Mouse (Mus musculus) gonadal fat pad, adult 2 months (tissue): ENCODE data around the gene Copg2. TPM values are rescaled to one million over a fixed set of nuclear protein-coding genes. Genes with fewer than 3 reads are reported as not detected.
"Not testable (repeated sequence)": the region's sequence is repeated elsewhere in the genome, so short reads cannot be mapped to it uniquely, and the experiment has no call there.

Experiments used
- DNase-seq: peaks from one replicate; pipeline ENCODE4 v3.0.0-alpha.2; 2012; ENCODE audit warnings: low read depth
- polyA plus RNA-seq: library from polyadenylated mRNA; depleted of rRNA; stranded (reverse); fragments of >200 nt; gene quantifications from 2 replicates; pipeline ENCODE4 v1.2.3, GENCODE M21; 2012

Copg2 gene
- polyA plus RNA-seq, 1 experiment, result 26.8 TPM

DNA sequence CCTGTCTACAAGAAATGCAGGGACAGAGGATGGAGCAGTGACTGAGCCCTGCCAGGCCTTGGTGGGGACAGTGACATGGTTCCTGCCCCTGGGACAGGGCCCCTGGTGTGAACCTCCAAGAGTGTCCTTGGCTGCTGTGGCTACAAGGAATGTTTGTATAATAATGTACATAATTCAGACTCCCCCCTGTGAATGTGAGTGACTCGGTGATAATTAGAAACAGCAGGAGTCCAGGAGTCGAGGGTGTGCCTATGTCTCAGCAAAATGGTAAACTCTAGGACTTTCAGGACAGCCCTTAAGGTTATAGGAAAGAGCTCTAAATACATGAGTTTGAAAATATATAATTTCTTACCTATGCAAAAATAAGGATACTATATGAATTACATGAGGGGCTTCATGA lies 64.4 kb downstream of the Copg2 start:
- DNase-seq, result no peak

DNA sequence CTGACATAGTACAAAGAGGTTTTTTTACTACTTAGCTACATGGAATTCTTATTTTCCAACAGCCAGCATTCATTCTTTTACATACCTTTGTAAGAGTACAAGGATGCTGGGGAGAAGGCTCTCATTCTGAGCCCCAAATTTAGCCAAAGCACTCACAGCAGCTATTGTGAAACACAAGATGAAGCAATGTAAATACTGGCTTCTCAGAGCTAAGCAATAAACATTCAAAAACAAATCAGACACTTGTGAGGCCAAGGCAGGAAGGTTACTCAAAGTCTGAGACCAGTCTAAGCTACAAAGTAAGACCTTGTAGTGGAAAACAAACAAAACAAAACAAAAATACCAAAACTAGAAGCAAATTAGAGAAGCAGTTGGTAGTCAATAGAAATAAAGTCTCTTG lies 83.0 kb downstream of the Copg2 start:
- DNase-seq, result no peak

DNA sequence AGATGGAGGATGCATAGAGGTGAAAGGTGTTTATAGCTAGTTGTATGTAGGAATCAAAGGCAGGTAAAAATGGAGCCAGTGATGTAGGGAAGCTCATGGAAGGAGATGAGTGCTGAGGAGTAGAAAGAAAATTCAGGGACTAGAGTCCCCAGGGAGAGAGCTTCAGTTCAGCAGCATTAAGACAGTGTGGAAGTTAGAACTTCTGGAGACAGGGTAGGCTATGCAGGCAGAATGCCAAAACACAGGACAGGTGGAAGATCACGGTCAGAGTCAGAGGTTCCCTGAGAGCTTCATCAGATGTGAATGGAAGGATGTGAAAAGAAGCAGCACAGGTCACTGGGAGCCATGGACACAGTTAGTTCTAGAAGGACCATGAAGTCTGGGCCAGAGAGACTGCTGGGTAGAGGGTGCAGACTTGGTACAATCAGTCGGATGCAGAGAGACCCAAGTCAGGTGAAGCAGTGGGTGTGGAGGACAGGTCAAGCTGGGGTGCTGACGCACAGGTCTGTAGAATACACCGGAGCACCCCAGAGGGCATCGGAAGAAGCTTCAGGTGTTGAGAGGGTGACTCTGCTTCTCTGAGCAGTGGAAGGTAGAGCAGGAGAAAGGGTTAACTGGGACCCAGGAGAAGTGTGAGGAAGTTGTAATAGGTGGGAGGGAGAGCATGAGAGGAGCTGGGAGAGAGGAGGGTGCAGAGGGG lies 91.4 kb downstream of the Copg2 start:
- no peak for DNase-seq

DNA sequence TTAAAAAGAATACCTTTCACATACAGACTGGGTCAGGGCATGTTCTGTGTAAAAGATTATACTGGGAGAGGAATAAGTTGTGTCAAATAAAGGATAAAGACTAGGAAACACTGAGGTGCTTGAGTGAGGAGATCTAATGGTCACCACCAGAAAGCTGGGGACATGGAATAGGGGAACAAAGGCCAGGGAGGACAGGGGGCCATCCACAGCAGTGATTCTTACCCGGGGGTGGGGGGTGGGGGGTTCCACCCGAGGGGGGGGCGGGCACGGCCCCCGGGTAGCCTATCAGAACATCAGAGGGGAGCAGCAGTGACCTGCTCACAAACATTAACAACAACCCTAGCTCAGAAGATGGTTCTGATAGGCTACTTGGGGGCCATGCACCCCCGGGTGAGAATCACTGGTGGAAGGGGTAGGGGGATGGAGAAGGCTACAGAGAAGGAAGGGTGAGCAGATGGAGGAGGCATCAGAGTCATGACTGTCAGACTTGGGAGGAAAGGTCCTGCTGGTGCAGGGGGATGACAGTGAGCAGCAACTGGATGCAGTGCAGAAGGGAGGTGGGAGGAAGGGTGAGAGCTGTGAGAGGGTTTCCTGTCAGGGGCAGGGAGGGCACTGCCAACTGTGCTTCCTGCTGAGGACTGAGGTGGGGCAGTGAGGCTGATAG lies 92.1 kb downstream of the Copg2 start:
- not testable (repeated sequence) for DNase-seq

DNA sequence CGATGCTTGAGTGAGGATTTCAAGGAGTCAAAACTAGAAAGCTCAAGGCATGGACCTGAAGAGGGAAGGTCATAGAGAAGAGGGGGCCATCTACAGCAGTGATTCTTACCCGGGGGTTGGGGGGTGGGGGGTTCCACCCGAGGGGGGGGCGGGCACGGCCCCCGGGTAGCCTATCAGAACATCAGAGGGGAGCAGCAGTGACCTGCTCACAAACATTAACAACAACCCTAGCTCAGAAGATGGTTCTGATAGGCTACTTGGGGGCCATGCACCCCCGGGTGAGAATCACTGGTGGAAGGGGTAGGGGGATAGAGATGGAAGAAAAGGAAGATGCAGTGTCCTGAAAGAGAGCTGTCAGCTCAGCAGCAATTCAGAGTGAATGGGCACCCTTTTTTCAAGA lies 93.7 kb downstream of the Copg2 start:
- DNase-seq, result not testable (repeated sequence)

DNA sequence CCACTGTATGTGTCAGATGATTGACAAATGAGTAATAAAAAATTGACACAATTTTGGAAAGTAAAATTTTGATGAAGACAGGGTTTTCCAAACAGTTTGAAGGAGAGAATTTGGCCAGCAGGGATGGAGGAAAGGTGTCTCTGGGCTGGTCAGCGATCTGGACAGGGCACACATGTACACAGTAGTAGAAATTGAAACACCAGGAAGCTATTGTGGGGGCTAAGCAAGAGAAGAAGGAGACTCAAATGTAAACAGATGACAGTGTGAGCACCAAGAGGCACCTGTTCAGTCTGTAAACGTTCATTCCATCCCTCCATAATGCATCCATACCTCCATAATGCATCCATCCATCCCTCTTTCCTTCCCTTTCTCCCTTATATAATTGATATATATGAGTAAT lies 145.4 kb downstream of the Copg2 start:
- DNase-seq, result no peak

DNA sequence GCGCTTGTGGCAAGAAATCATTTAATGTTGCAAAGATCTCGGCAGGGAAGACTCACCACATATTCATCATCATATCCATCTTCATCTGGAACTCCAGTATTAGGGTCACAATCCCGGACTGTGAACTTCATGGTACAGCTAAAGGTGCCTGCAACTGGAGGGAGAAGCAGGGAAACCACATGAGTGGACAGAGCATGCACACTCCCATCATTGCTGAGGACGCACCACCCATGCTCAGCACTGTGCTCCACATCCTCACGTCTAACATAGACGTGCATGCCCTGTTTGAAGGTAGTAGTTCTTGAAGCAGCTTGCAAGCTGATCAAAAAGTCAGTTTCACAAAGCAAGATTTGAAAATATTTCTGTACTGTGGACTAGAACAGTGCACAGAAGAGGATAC lies 146.1 kb downstream of the Copg2 start:
- no peak for DNase-seq

DNA sequence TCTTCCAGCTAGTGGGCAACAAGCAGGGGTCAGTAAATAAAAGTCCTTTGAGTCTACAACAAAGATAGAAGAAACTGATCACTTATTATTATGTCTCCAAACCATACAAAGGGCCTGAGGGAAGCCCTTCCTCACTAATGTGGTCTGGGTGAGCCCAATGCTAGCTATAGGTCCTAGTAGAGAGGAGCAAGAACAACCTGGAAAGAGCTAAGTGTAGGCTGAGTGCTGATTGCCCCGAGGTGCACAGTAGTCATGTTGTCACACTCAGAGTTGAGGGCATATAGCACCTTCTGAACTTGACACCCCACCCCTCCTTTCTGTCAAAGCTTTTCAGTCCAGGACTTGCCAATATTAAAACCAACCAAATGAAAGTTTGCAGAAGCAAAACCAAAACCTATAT lies 146.7 kb downstream of the Copg2 start:
- no peak for DNase-seq

DNA sequence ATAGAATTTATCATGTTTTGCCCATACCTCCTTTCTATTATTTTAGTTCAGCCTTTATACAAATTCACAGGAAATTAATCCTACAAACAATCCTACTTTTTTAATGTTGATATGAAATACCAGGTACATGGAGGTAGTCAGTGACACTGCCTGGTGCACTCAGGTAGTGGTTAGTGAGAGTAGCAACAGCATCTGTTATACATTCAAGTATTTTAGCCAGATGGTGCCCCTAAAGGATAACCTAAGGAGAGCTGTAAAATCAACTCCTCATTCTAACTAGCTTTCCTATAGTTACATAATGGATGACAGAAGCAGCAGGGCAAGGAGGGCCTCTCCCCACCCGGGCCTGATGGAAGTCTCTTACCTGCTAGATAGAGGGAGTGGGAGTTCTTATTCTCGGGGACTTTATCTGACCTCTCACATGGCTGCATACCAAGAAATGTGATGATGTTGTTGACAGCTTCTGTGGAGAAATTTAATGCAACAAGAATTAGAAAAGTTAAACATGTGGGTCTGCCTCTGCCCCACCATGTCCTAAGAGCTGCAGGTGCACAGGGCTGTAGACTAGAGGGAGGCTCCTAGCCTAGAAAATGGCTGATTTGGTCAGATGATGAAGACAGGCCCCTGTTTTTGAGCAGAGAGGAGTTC lies 147.4 kb downstream of the Copg2 start:
- DNase-seq, result no peak

DNA sequence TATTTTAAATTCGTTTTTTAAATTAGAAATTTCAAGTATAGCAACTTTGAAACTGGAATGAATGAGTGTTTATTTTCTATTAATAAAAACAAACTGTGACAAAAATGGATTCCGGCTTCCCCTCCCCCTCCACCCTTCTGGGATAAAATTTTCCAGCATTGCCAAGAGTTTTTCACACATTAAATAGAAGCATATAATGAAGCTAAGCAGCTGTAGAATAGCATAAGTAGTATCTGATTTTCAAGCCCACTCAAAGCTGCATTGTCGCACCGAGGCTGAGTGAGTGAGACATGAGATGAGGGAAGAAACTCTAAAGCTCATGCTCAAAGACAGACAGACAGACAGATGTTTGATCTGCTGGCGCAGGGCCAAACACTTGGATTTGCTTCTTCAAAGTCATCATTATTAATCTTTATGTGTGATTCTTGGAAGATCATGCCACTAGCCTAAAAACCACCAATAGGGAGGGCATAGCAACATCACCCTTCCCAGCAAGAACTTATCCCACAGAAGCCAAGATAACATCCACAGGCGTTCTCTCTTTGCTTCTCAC lies 148.2 kb downstream of the Copg2 start:
- DNase-seq, result no peak

DNA sequence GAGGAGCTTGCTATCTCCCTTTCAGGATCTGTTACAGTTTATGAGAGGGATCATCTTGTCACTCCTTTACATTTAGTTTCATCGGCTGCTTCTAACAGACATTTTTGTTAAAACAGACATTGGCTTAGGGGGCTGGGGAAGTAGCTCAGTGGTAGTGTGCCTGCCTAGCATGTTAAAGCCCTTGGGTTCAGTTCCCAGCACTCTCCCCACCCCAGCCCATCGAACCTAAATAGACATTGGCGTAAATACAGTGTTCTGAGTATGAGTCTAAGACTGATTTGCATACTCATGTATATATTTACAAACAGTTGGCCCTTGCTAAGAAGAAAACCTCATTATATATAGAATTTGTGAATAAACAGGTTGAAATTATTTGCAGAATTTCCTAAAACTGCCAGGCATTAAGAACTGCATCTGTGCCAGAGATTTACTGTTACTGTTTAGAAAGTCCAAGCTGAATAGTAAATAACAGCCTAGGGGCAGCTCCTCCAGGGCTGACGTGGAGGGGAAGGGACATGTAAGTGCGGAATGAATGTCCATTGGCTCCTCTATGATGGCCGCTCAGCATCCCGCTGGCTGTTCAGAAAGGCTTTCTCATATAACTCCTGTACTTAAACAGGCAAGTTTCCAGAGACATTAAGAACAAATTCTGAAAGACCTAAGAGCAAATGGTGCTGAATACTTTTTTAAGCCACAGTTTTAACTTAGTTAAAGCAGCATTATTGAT lies 148.8 kb downstream of the Copg2 start:
- DNase-seq, result no peak

DNA sequence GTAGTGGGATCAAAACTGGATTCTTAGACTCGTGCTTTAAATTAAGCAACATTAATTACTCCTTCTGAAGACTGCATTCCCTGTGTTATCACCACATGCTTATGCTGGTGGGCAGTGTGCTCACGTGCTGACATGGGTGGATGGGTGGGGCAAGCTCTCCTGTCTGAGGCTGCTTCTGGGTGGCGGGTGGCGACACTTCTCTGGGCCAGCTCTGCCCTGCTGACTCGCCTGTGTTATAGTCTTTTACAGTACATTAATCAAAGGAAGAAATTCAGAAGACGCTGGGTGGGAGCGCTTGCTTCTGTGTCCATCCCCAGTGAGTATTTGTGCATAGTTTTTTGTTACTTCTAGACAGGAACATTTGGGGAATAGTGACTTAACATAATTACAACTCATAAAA lies 151.0 kb downstream of the Copg2 start:
- DNase-seq, result no peak

DNA sequence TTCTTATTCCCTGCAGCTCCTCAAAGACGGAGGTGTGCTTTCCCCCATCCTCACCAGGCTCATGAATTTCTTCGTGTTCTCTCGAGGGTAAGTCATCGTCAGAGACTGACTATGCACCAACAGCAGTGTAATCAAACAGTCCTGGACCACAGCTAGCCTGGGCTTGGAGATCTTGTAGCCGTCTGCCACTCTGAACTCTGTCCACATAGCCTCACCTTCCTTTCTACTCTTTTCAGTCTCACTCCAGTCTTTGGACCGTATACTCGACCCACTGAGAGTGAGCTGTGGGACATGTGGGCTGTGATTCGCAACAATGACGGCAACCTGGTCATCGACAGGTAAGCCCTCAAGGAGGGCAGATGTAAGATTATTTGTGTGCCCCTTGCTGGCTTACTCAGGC lies 151.7 kb downstream of the Copg2 start:
- no peak for DNase-seq

DNA sequence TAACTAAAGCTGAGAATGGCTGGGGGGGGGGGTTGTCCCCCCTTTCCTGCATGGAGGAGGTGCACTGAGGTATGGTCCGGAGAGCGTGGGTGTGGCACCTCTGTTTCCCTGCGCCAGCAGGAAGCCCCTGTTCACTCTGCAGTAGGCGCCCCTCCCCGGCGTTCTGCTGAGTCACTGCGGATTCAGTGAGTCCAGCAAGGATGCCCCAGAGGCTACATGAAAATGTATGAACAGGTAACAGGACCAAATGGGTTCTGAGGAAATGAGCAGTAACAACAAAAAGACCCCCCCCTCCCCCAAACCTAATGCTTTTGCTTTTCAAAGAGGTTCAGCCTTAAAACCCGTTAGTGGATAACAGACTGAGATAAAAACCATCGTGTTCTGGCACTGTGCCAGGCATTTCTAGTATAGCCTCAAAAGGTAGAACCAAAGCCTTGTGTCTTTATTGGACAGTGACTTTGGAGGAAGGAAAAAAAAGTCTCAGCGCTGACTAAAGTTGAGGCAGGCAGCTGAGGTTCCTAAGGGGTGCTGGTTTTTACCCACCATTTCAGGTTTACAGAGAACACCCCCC lies 157.3 kb downstream of the Copg2 start:
- no peak for DNase-seq

DNA sequence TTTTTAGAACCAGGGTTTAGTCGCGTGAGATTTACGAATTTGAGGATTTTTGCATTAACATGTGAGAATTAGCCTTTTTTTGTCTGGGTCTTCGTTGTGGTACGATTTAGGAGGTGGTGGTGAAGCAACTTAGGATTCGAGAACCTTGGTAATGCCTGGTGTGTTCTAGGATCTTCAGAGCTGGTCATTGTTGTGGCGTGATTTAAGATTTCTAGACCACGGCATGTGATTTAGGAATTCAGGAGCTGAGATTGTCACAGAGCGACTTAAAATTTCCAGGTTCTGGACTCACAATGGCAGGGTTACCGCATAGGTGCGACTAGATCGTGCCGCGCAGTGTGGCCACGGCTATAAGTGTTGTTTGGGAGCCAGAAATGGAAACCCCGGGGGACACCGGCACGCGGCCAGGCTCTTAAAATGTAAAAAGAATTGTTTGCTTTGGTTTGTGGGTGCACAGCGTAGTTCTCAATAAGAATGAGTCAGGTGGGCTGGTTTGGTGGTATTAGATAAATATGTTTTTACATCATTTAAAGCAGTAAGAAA lies 158.1 kb downstream of the Copg2 start:
- DNase-seq, result no peak

DNA sequence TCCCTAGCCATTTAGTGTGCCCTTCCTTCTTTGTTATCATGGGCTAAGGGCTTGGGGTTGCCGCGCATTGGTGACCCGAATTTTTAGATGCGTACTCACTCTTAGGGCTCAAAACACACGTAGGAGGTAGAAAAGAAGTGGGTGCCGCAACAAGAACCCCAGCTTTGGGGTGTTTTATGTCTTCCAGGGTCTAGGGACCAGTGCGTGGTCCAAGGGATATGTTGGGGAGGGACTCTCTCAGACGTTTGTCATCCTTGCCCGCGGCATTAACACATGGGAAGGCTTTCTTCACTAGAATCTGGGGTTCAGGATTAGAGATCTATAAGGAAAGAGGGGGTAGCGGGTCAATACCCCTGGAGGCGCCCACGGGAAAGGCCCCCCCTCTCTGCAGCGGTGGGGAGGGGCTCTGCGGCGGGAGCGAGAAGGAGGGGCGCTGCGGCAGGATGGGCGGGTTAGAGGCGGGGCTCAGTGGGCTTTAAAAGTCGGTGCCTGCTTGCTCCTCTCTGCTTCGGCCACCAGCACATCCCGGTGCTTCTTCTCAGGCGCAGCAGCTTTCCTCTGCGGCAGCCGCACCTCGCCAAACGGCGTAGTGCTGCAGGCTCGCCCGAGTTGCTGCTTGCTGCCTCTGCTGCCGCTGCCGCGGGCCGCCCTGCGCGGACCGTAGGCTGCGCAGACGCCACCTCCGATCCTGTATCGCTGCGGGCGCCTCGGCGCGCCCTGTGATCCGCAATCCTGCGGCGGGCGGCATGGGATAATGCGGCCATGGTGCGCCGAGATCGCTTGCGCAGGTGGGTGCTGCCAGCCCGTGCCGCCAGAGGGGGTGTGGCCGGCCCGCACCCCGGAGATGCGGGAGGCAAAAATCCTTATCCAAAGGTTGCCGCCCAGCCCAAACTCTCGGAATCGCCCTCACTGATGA lies 158.8 kb downstream of the Copg2 start:
- DNase-seq, result no peak

DNA sequence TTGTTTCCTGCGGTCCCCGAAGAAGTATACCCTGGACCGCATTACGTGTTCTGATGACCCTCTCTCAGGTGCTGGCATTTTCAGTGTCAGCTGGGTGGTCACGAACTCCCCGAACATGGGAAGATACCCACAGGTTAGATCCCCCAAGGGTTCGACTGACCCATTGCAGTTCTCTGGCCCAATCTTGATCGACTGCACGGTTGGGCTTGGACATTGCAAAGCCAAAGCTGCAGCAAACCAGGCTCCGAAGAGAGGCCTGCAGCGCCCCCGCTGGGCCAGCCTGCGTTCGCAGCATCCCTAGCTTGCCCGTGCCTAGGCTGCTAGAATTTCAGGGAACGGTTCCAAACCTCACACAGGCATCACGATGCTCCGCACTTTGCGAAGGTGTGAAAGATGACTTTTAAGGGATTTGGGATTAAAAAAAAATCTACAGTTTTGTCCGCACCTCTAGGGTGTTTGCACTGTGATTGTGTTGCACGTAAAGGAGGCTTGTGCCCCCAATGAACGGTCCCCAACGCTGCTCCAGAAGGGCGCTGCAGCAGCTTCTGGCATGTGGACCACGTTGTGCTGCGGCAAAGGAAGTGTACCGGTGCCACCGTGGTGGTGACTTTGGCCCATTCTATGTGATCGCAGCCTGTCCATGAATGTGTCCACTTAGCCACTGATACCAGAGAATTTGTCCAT lies 159.6 kb downstream of the Copg2 start:
- DNase-seq, result no peak

DNA sequence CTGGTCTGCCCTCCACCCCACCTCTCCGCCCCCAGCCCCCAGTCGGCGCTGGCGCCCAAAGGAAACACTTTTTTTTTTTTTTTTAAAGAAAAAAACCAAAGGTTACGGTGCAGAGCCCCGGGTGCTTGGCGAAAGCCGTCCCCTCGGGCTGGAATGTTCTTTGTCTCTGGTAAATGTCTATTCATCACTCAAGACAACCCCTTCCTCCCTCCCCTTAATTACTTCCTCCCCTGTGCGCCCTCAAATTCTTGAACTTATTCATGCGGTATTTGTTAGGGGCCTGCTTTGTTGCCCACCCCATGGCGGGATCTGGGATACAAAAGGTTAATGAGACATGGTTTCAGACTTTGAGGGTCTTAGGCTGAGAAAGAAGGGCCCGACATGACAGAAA lies 160.2 kb downstream of the Copg2 start:
- no peak for DNase-seq

DNA sequence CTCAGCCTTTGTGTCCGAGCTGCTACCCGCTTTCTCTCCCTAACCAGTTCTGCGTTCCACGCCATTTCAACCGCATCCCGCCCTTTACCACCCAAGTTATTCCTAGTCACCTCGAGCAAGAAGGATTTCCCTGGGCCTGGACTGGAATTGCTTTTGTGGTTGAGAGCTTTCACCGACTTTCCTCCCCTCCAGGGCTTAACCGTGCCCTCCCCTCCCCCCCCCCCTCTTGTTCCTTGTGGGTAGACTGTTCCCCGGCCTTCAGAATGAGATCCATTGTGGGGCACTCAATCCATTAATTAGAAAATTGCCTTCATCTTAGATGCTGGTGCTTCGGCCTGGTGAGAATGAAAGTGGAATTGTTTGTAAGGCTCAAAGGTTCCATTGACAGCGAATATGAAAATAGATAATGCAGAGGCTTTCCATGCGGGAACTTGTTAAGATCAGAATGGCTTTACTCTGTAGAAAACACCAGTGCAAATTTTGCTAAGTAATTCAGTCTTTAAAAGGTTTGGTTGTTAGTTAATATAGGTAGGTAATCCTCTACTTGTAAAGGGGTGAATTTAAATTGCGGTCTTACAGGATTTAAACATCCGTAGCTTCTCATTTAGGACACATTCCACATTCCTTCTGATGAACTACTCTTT lies 160.7 kb downstream of the Copg2 start:
- DNase-seq, result no peak
